Mouse (Mus musculus) bone marrow macrophage, adult 2 months (primary cell): ENCODE measurements around the gene Psmf1.

Experiments used
- CTCF ChIP-seq: IDR thresholded peaks from 2 replicates; pipeline ENCODE4 v1.5.1; 2012; ENCODE audit warnings: low read depth, mild to moderate bottlenecking, low read length, moderate library complexity
- POLR2A ChIP-seq: IDR thresholded peaks from 2 replicates; pipeline ENCODE4 v1.6.1; 2012; ENCODE audit warnings: mild to moderate bottlenecking, low read depth, low read length, borderline replicate concordance

GRCm38 (mm10) chr2:151758806-151759353 is 14.9 kb upstream of the Psmf1 start:
- TF ChIP-seq POLR2A (no peak), CTCF (no peak)
